Mouse (Mus musculus) thymus, adult 2 months (tissue): ENCODE data around the gene Anln.

Experiments
- CTCF ChIP-seq: fragments of 200-500 bp; IDR thresholded peaks from 2 replicates; pipeline ENCODE4 v1.5.1; 2012; ENCODE audit warnings: mild to moderate bottlenecking, control low read depth, low read length, moderate library complexity, borderline replicate concordance; ENCODE audit not compliant: control insufficient read depth, poor library complexity, insufficient read depth; ENCODE audit errors: extremely low read depth
- POLR2A ChIP-seq: fragments of 200-500 bp; IDR thresholded peaks from 2 replicates; pipeline ENCODE4 v1.6.1; 2012; ENCODE audit warnings: mild to moderate bottlenecking, low read length, control low read depth, moderate library complexity; ENCODE audit not compliant: control insufficient read depth, poor library complexity, insufficient read depth; ENCODE audit errors: extremely low read depth

- TF ChIP-seq CTCF: no peak
- TF ChIP-seq POLR2A: no peak
Measured at GRCm38 (mm10) chr9:22376086-22376485, 12.9 kb downstream of the Anln start.
